Mouse (Mus musculus) testis, adult 2 months (tissue): ENCODE measurements around the gene Cstf1. TPM values are rescaled to one million over a fixed set of nuclear protein-coding genes. Genes with fewer than 3 reads are reported as not detected.

Experiments used
- H3K27ac ChIP-seq: fragments of 200-500 bp; 2 replicates; pipeline ENCODE4 v1.5.1; 2012; ENCODE audit warnings: low read depth, low read length; ENCODE audit not compliant: control insufficient read depth, insufficient read depth
- H3K27me3 ChIP-seq: fragments of 200-500 bp; 2 replicates; pipeline ENCODE4 v1.6.1; 2012; ENCODE audit warnings: mild to moderate bottlenecking, low read length, moderate library complexity; ENCODE audit not compliant: control insufficient read depth, insufficient read depth
- H3K36me3 ChIP-seq: fragments of 200-500 bp; 2 replicates; pipeline ENCODE4 v1.6.1; 2012; ENCODE audit warnings: mild to moderate bottlenecking, low read length; ENCODE audit not compliant: control insufficient read depth, insufficient read depth
- H3K4me1 ChIP-seq: fragments of 200-500 bp; 2 replicates; pipeline ENCODE4 v1.6.1; 2012; ENCODE audit warnings: low read length; ENCODE audit not compliant: control insufficient read depth, insufficient read depth
- H3K4me3 ChIP-seq: fragments of 200-500 bp; 2 replicates; pipeline ENCODE4 v1.5.1; 2012; ENCODE audit warnings: low read depth, mild to moderate bottlenecking, low read length, moderate library complexity, mixed read lengths; ENCODE audit not compliant: control insufficient read depth
- CTCF ChIP-seq: fragments of 200-500 bp; IDR thresholded peaks from 2 replicates; pipeline ENCODE4 v1.5.1; 2012; ENCODE audit warnings: low read depth, mild to moderate bottlenecking, inconsistent platforms, low read length, moderate library complexity; ENCODE audit not compliant: control insufficient read depth, insufficient read depth, insufficient replicate concordance
- POLR2A ChIP-seq: fragments of 200-500 bp; IDR thresholded peaks from 2 replicates; pipeline ENCODE4 v1.6.1; 2012; ENCODE audit warnings: low read depth, mild to moderate bottlenecking, inconsistent platforms, low read length, moderate library complexity; ENCODE audit not compliant: control insufficient read depth
- polyA plus RNA-seq: library from polyadenylated mRNA; depleted of rRNA; stranded (reverse); fragments of >200 nt; gene quantifications from 2 replicates; pipeline ENCODE4 v1.2.3, GENCODE M21; 2012

Gene Cstf1
- polyA plus RNA-seq, 1 experiment: 158 TPM

- Histone ChIP-seq H3K36me3 (no peaks in the 10 kb centered on the region), H3K4me3 (no peak overlapping the region), H3K27me3 (no peaks in the 10 kb centered on the region), H3K27ac (no peak overlapping the region), H3K4me1 (peaks cover 18% of the 10 kb centered on the region)
- TF ChIP-seq CTCF: no peak
- TF ChIP-seq POLR2A: no peak
These were observed 26.7 kb upstream of the Cstf1 start for GRCm38 (mm10) chr2:172343751-172344150.

GRCm38 (mm10) chr2:172344669-172345068, 25.8 kb upstream of the Cstf1 start:
- H3K36me3 ChIP-seq: no peaks in the 10 kb centered on the region

GRCm38 (mm10) chr2:172345258-172345738, 25.2 kb upstream of the Cstf1 start, which contains the start of gene Fam210b:
TSS of gene Fam210b (plus strand) at chr2:172345565.
- peak within 1 kb of the TSS; percentile 87 for H3K4me3 ChIP-seq
- H3K27me3 ChIP-seq: no peaks in the 10 kb centered on the region
- peak within 1 kb of the TSS; percentile 32; the same call in 1 of the 2 replicates for H3K27ac ChIP-seq
- peak; percentile 67 for TF ChIP-seq POLR2A
- no peak for TF ChIP-seq CTCF
- no peaks in the 10 kb centered on the region for H3K36me3 ChIP-seq
- peaks cover 18% of the 10 kb centered on the region for H3K4me1 ChIP-seq

More at GRCm38 (mm10) chr2:172344669-172345068, 25.8 kb upstream of the Cstf1 start:
- Histone ChIP-seq H3K4me1 (peaks cover 18% of the 10 kb centered on the region), H3K27me3 (no peaks in the 10 kb centered on the region), H3K27ac (peak overlapping the region; percentile 32; the same call in 1 of the 2 replicates), H3K4me3 (no peak overlapping the region)
- no peak for TF ChIP-seq POLR2A
- TF ChIP-seq CTCF: no peak

GRCm38 (mm10) chr2:172346034-172346929, 24.2 kb upstream of the Cstf1 start:
- Histone ChIP-seq H3K36me3 (no peaks in the 10 kb centered on the region), H3K27ac (no peak overlapping the region), H3K27me3 (no peaks in the 10 kb centered on the region), H3K4me3 (peak overlapping the region; percentile 87), H3K4me1 (peaks cover 18% of the 10 kb centered on the region)
- TF ChIP-seq POLR2A (no peak), CTCF (0 out of 2 replicates have a peak, but pooled peaks have one; percentile 3)

- TF ChIP-seq POLR2A (no peak), CTCF (no peak)
- no peaks in the 10 kb centered on the region for H3K27me3 ChIP-seq
- no peak overlapping the region for H3K4me3 ChIP-seq
- H3K4me1 ChIP-seq: peaks cover 18% of the 10 kb centered on the region
- no peak overlapping the region for H3K27ac ChIP-seq
- no peaks in the 10 kb centered on the region for H3K36me3 ChIP-seq
These were observed 23.4 kb upstream of the Cstf1 start for GRCm38 (mm10) chr2:172346933-172347611.

GRCm38 (mm10) chr2:172348297-172348950, 22.1 kb upstream of the Cstf1 start:
- Histone ChIP-seq H3K27ac (no peak overlapping the region), H3K36me3 (no peaks in the 10 kb centered on the region), H3K4me1 (peaks cover 18% of the 10 kb centered on the region), H3K4me3 (no peak overlapping the region), H3K27me3 (no peaks in the 10 kb centered on the region)
- TF ChIP-seq POLR2A: no peak
- TF ChIP-seq CTCF: no peak
